Mouse (Mus musculus) 3134 (cell line): ENCODE measurements around the gene Mettl23.
"Not testable (repeated sequence)": the region's sequence is repeated elsewhere in the genome, so short reads cannot be mapped to it uniquely, and the experiment has no call there.

ENCODE experiments used
- DNase-seq: peaks from one replicate; pipeline ENCODE4 v3.0.0-alpha.2; 2011; ENCODE audit warnings: low spot score; ENCODE audit not compliant: insufficient read length; ENCODE audit errors: extremely low read depth

Mettl23 gene

GRCm38 (mm10) chr11:116871538-116871937 is 28.5 kb downstream of the Mettl23 start:
- DNase-seq: no peak

GRCm38 (mm10) chr11:116873987-116874386 is 30.9 kb downstream of the Mettl23 start:
- no peak for DNase-seq

- no peak for DNase-seq
Observed at GRCm38 (mm10) chr11:116878454-116878853, 35.4 kb downstream of the Mettl23 start.

GRCm38 (mm10) chr11:116880839-116881238 is 37.8 kb downstream of the Mettl23 start:
- DNase-seq: no peak

- DNase-seq: no peak
Observed at GRCm38 (mm10) chr11:116881440-116881839, 38.4 kb downstream of the Mettl23 start.

GRCm38 (mm10) chr11:116882446-116882845 is 39.4 kb downstream of the Mettl23 start:
- no peak for DNase-seq

- DNase-seq: no peak
Observed at GRCm38 (mm10) chr11:116884061-116884460, 41.0 kb downstream of the Mettl23 start.

- DNase-seq: peak; percentile 26
Observed at GRCm38 (mm10) chr11:116885275-116886151, 42.4 kb downstream of the Mettl23 start.

- no peak for DNase-seq
Observed at GRCm38 (mm10) chr11:116887136-116887535, 44.1 kb downstream of the Mettl23 start.

- DNase-seq: no peak
Observed at GRCm38 (mm10) chr11:116893532-116894442, 50.7 kb downstream of the Mettl23 start.

- DNase-seq: no peak
Observed at GRCm38 (mm10) chr11:116895402-116895801, 52.3 kb downstream of the Mettl23 start.

GRCm38 (mm10) chr11:116899247-116899646 is 56.2 kb downstream of the Mettl23 start:
- DNase-seq: no peak

GRCm38 (mm10) chr11:116902588-116902987 is 59.5 kb downstream of the Mettl23 start:
- DNase-seq: not testable (repeated sequence)
